In the genomic region with DNA sequence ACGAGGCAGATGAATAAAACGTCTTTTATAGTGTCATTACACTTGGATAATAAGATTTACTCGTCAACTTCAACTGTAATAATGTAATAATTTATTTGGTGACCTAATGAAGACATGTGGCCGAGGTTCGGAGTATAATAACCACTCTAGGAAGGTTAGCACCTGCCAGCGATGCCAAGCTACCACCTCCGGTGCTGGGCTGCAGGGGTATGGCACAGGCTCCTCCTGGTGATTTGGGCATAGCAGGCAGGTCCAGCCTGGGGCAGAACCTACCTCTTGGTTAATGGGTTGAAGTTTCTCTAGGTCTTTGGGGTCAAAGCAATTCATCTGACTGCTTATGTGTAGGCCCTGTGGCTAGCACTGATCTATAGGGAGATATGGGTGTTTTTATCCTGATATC, we compare ENCODE assay signal across 14 mouse cellular contexts.
"Had no signal": no experiment of that assay in that cellular context is flagged by ENCODE, and none has a peak within 500 bp of the region (broad histone marks: within the 10 kb centered on the region; RNA-seq: fewer than 3 reads in every experiment).

No protein-coding gene starts in this region.

- H3K27ac ChIP-seq: left cerebral cortex, adult 2 months; limb, embryonic 15.5 days; liver, embryonic 13.5 days; midbrain, embryonic 13.5 days; neural tube, embryonic 12.5 days; stomach, embryonic 15.5 days had no signal

- H3K36me3 ChIP-seq: limb, embryonic 15.5 days; liver, embryonic 13.5 days; midbrain, embryonic 13.5 days; neural tube, embryonic 12.5 days; stomach, embryonic 15.5 days had no signal

- H3K4me2 ChIP-seq: limb, embryonic 15.5 days; liver, embryonic 13.5 days; midbrain, embryonic 13.5 days; neural tube, embryonic 12.5 days; stomach, embryonic 15.5 days had no signal

- H3K9ac ChIP-seq: limb, embryonic 15.5 days; liver, embryonic 13.5 days; midbrain, embryonic 13.5 days; neural tube, embryonic 12.5 days; stomach, embryonic 15.5 days had no signal

- DNase-seq: kidney, adult 11 months; kidney, postnatal 14 days; liver, embryonic 13.5 days; lung, adult 18-20 months; retina, postnatal 1 day; right cerebral cortex, postnatal 14 days; thymus, adult 18-20 months; thymus, postnatal 14 days had no signal

- H3K4me1 ChIP-seq: limb, embryonic 15.5 days; liver, embryonic 13.5 days; neural tube, embryonic 12.5 days; stomach, embryonic 15.5 days had no signal

- ATAC-seq: midbrain, embryonic 13.5 days had no signal

- H3K4me3 ChIP-seq: left cerebral cortex, adult 2 months; limb, embryonic 15.5 days; liver, embryonic 13.5 days; midbrain, embryonic 13.5 days; myocyte; neural tube, embryonic 12.5 days; stomach, embryonic 15.5 days had no signal

- H3K27me3 ChIP-seq: limb, embryonic 15.5 days; liver, embryonic 13.5 days; midbrain, embryonic 13.5 days; neural tube, embryonic 12.5 days; stomach, embryonic 15.5 days had no signal

- H3K9me3 ChIP-seq: limb, embryonic 15.5 days; liver, embryonic 13.5 days; midbrain, embryonic 13.5 days; neural tube, embryonic 12.5 days; stomach, embryonic 15.5 days had no signal
